Mouse (Mus musculus) heart, postnatal 14 days (tissue): ENCODE results near the gene Hivep3. TPM values are rescaled to one million over a fixed set of nuclear protein-coding genes. Genes with fewer than 3 reads are reported as not detected.

Experiments
- DNase-seq, 2 experiments: peaks; one replicate each; pipeline ENCODE4 v3.0.0; 2021 to 2022
- intact Hi-C: fragments of 180-260 bp; cut with DNase I; formaldehyde crosslinking; loops from one replicate; pipeline ENCODE4 v1.15.1; 2025
- long read RNA-seq, 2 experiments: library from polyadenylated mRNA; stranded (forward); transcript quantifications; one replicate each; pipeline ENCODE4 v2.0.0; 2021
- total RNA-seq, 2 experiments: library from RNA; stranded (reverse); gene quantifications; 2 replicates each; pipeline ENCODE4 v1.2.3; 2021

Gene Hivep3
- 1 to 10 TPM; 5.7 to 6.3 TPM for total RNA-seq
- long read RNA-seq, experiment 1, partial matches to known transcripts: 0 of 2 reads
- long read RNA-seq, experiment 1, other reads (novel, unspliced or antisense): 0 of 2 reads
- long read RNA-seq, experiment 2, partial matches to known transcripts: 0 of 2 reads
- long read RNA-seq, experiment 2, other reads (novel, unspliced or antisense): 2 of 2 reads

- intact Hi-C loops: loop anchor here (5.0 kb wide), 1 partner anchor 79 kb away; no protein-coding TSS in a partner anchor
These were observed at the start of gene Hivep3 for GRCm38 (mm10) chr4:119733184-119733880. Gene Hivep3 (plus strand): TSS chr4:119733784.

GRCm38 (mm10) chr4:119685746-119686145, 47.8 kb upstream of the Hivep3 start:
- intact Hi-C loops: no loop called here
- DNase-seq: no peak

More at GRCm38 (mm10) chr4:119733184-119733880, at the start of gene Hivep3:
- DNase-seq: peak; percentile 100

- intact Hi-C loops: no loop called here
- no peak for DNase-seq
These were observed 35.2 kb upstream of the Hivep3 start for GRCm38 (mm10) chr4:119698339-119698738.

GRCm38 (mm10) chr4:119701269-119701954, 32.2 kb upstream of the Hivep3 start:
- intact Hi-C loops: no loop called here
- DNase-seq: no peak

- intact Hi-C loops: no loop called here
- no peak for DNase-seq
These were observed 29.6 kb upstream of the Hivep3 start for GRCm38 (mm10) chr4:119703965-119704364.

- peak in 1 of 2 experiments; percentile 46 for DNase-seq
- intact Hi-C loops: no loop called here
These were observed 26.3 kb upstream of the Hivep3 start for GRCm38 (mm10) chr4:119707326-119707725.

GRCm38 (mm10) chr4:119707751-119708150, 25.8 kb upstream of the Hivep3 start:
- intact Hi-C loops: no loop called here
- DNase-seq: peak; percentile 33 to 53

- intact Hi-C loops: no loop called here
- no peak for DNase-seq
These were observed 23.4 kb upstream of the Hivep3 start for GRCm38 (mm10) chr4:119710208-119710607.

GRCm38 (mm10) chr4:119717443-119717842, 16.1 kb upstream of the Hivep3 start:
- intact Hi-C loops: no loop called here
- DNase-seq: peak; percentile 37 to 51

- no peak for DNase-seq
- intact Hi-C loops: no loop called here
These were observed 12.1 kb upstream of the Hivep3 start for GRCm38 (mm10) chr4:119721531-119721930.

GRCm38 (mm10) chr4:119726074-119726473, 7.5 kb upstream of the Hivep3 start:
- DNase-seq: no peak
- intact Hi-C loops: no loop called here

- no peak for DNase-seq
- intact Hi-C loops: no loop called here
These were observed 5.7 kb upstream of the Hivep3 start for GRCm38 (mm10) chr4:119727871-119728270.

- intact Hi-C loops: loop anchor here (5.0 kb wide), 1 partner anchor 78 kb away; no protein-coding TSS in a partner anchor
- peak; percentile 47 to 56 for DNase-seq
These were observed 358 bp downstream of the Hivep3 start for GRCm38 (mm10) chr4:119733942-119734341.

GRCm38 (mm10) chr4:119734352-119734751, 768 bp downstream of the Hivep3 start:
- DNase-seq: no peak
- intact Hi-C loops: loop anchor here (5.0 kb wide), 1 partner anchor 78 kb away; no protein-coding TSS in a partner anchor

GRCm38 (mm10) chr4:119738641-119739040, 5.1 kb downstream of the Hivep3 start:
- DNase-seq: peak; percentile 22 to 46
- intact Hi-C loops: no loop called here

- intact Hi-C loops: no loop called here
- DNase-seq: no peak
These were observed 5.9 kb downstream of the Hivep3 start for GRCm38 (mm10) chr4:119739301-119740062.

- no peak for DNase-seq
These were observed 14.8 kb downstream of the Hivep3 start for GRCm38 (mm10) chr4:119748341-119748740.

GRCm38 (mm10) chr4:119750157-119750556, 16.6 kb downstream of the Hivep3 start:
- DNase-seq: no peak
- intact Hi-C loops: no loop called here

More at GRCm38 (mm10) chr4:119748341-119748740, 14.8 kb downstream of the Hivep3 start:
- intact Hi-C loops: no loop called here

GRCm38 (mm10) chr4:119750681-119751211, 17.2 kb downstream of the Hivep3 start:
- DNase-seq: peak; percentile 27 to 59
- intact Hi-C loops: no loop called here

- peak; percentile 20 to 59 for DNase-seq
- intact Hi-C loops: no loop called here
These were observed 17.9 kb downstream of the Hivep3 start for GRCm38 (mm10) chr4:119751408-119752006.
